Comparison of ENCODE assay signal across 9 mouse cellular contexts in the genomic region with DNA sequence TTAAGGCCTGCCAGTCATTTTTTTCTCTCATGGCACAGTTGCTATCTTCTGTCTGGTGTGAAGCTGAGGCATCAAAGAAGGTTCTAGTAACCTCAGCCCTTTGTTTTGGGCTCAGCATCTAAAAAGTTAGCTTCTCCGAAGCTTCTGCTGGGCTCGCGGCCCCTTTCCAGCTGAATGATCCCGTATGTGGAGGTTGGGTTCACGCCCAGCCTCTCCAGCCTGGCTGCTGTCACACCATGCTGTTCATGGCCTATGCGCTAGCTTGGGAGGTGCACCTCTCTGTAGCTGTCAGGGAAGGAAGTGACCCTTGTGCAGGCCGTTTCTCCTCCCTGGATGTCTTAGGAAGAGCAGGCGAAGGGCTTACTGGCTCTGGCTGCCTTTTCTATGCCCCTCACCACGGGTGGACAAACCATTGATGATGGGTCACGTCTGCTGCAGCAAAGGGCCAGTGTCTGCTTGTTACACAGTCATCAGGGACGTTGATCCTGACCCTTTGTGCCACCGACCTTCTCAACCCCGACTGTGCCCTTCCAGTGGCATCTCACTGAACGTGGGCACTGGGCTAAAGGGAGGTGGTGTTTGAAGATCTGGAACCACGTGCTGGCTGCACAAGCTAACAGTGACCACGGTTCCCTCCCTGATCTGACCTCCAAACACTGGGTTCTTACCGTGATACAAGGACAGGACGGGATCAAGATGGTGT. TPM values are rescaled to one million over a fixed set of nuclear protein-coding genes. Genes with fewer than 3 reads are reported as not detected.
A peak's percentile ranks its signal among the peaks of the same experiment; 100 is the strongest.
DNase-seq lines count a peak whose midpoint lies in the region; ATAC-seq and TF ChIP-seq lines count a peak whose summit lies in the region.
"Had no signal": no experiment of that assay in that cellular context is flagged by ENCODE, and none has a peak within 500 bp of the region (broad histone marks: within the 10 kb centered on the region; RNA-seq: fewer than 3 reads in every experiment).

No protein-coding gene starts in this region.

- peaks cover 42% of the 10 kb centered on the region for H3K79me2 ChIP-seq in liver, adult 2 months (ENCODE audit: control insufficient read depth, insufficient read depth, low read length)

- H3K4me3 ChIP-seq in heart, embryonic 10.5 days, result no peak overlapping the region
- no peak overlapping the region for H3K4me3 ChIP-seq in liver, adult 2 months (ENCODE audit: insufficient read depth, low read depth, low read length)
- no peak overlapping the region for H3K4me3 ChIP-seq in neural tube, embryonic 14.5 days (ENCODE audit: low read depth, low read length)

- 0 out of 2 replicates have a peak, but pooled peaks cover 3% of the 10 kb centered on the region for H3K27me3 ChIP-seq in heart, embryonic 10.5 days (ENCODE audit: insufficient read depth, poor library complexity, severe bottlenecking)
- no peaks in the 10 kb centered on the region for H3K27me3 ChIP-seq in liver, adult 2 months (ENCODE audit: control insufficient read depth, insufficient read depth, low read length)
- H3K27me3 ChIP-seq in neural tube, embryonic 14.5 days (ENCODE audit: control insufficient read depth, insufficient read depth, low read length), result no peaks in the 10 kb centered on the region

- peaks cover 68% of the 10 kb centered on the region for H3K4me1 ChIP-seq in heart, embryonic 10.5 days
- peaks cover 32% of the 10 kb centered on the region for H3K4me1 ChIP-seq in liver, adult 2 months (ENCODE audit: control insufficient read depth, insufficient read depth, low read length)
- H3K4me1 ChIP-seq in neural tube, embryonic 14.5 days (ENCODE audit: control insufficient read depth, insufficient read depth, low read length), result peaks cover 19% of the 10 kb centered on the region

- TF ChIP-seq POLR2A in liver, adult 2 months (IDR thresholded peaks at IDR 0.05; ENCODE audit: extremely low read depth, insufficient read depth, low read length), result no peak

- no peak for ATAC-seq in neural tube, embryonic 14.5 days (ENCODE audit: low read depth)

- no peak overlapping the region for H3K9ac ChIP-seq in liver, adult 2 months (ENCODE audit: low read depth, low read length)
- no peak overlapping the region for H3K9ac ChIP-seq in neural tube, embryonic 14.5 days (replicated peaks; ENCODE audit: low read depth, low read length)

- WGBS in heart, embryonic 10.5 days, result 71% methylated on average over 18 of the region's 18 CpGs
- 53% methylated on average over 18 of the region's 18 CpGs for WGBS in liver, adult 2 months
- 77% methylated on average over 18 of the region's 18 CpGs for WGBS in neural tube, embryonic 14.5 days

- no peak for DNase-seq in heart, embryonic 10.5 days (ENCODE audit: low spot score)
- DNase-seq in heart, adult 9 months (ENCODE audit: low spot score in 2 of 2), result no peak
- peak; percentile 79 for DNase-seq in liver, adult 2 months (ENCODE audit: extremely low read depth, low read depth, low spot score)
- DNase-seq in liver, result no peak
- DNase-seq in heart, postnatal 4 days, result peak; percentile 57
- DNase-seq in lung, postnatal 25 days (ENCODE audit: low spot score), result no peak
- no peak for DNase-seq in urinary bladder, postnatal 25 days (ENCODE audit: low spot score)
- DNase-seq: lung, postnatal 14 days had no signal

- H3K9me3 ChIP-seq in heart, embryonic 10.5 days, result no peaks in the 10 kb centered on the region
- no peaks in the 10 kb centered on the region for H3K9me3 ChIP-seq in neural tube, embryonic 14.5 days (ENCODE audit: control insufficient read depth, low read length)

- H3K4me2 ChIP-seq in neural tube, embryonic 14.5 days (ENCODE audit: low read depth, low read length), result no peak overlapping the region

- H3K27ac ChIP-seq in heart, embryonic 10.5 days, result peak overlapping the region; percentile 36; the same call in 1 of the 2 replicates
- no peak overlapping the region for H3K27ac ChIP-seq in liver, adult 2 months (replicated peaks; ENCODE audit: insufficient read depth, low read depth, low read length)
- peak overlapping the region; percentile 5; the same call in 1 of the 2 replicates for H3K27ac ChIP-seq in neural tube, embryonic 14.5 days (ENCODE audit: low read depth, low read length)

- TF ChIP-seq CTCF in liver, adult 2 months (IDR thresholded peaks at IDR 0.05; ENCODE audit: low read depth, low read length), result no peak

- H3K36me3 ChIP-seq in heart, embryonic 10.5 days, result no peaks in the 10 kb centered on the region
- H3K36me3 ChIP-seq in liver, adult 2 months (ENCODE audit: control insufficient read depth, insufficient read depth, low read length), result no peaks in the 10 kb centered on the region
- no peaks in the 10 kb centered on the region for H3K36me3 ChIP-seq in neural tube, embryonic 14.5 days (ENCODE audit: control insufficient read depth, insufficient read depth, low read length)

RNA-seq across cellular contexts. Expression of gene Sept9, which starts 50.0 kb away (rescaled TPM):
- 148 and 164 TPM in 2 replicates for polyA plus RNA-seq in heart, embryonic 10.5 days (2016; fragmentation: Nextera tagmentation; extraction: Ambion mirVana)
- 18.8 and 20.7 TPM in 2 replicates for total RNA-seq in liver, adult 2 months (2014; rRNA removed)
- polyA plus RNA-seq in liver, adult 2 months (2012; rRNA removed), result 21.2 and 29.0 TPM in 2 replicates
- 10 to 100 TPM; 76.7 to 77.4 TPM for total RNA-seq in heart, postnatal 4 days (2021)
- polyA plus RNA-seq in neural tube, embryonic 14.5 days (2014; fragmentation: Nextera tagmentation; extraction: Ambion mirVana), result 70.6 and 95.1 TPM in 2 replicates

Comparison
In these comparisons a context has a peak if more than half of its experiments do, and no peak if none do; other contexts are left out.
1. DNase-seq: peak in liver, adult 2 months (single experiment) and heart, postnatal 4 days (single experiment); none in heart, embryonic 10.5 days (single experiment), heart, adult 9 months (0 of 2), liver (single experiment), lung, postnatal 25 days (single experiment) and urinary bladder, postnatal 25 days (single experiment).